Mouse (Mus musculus) frontal cortex, adult 2 months (tissue): ENCODE results near the gene Bcas3. TPM values are rescaled to one million over a fixed set of nuclear protein-coding genes. Genes with fewer than 3 reads are reported as not detected.

Experiments
- DNase-seq, 2 experiments: peaks; one replicate each; pipeline ENCODE4 v3.0.0; 2022; ENCODE audit warnings: low spot score in 1 of 2; ENCODE audit errors: extremely low spot score in 1 of 2
- polyA plus RNA-seq: library from polyadenylated mRNA; depleted of rRNA; stranded (reverse); fragments of >200 nt; gene quantifications from 2 replicates; pipeline ENCODE4 v1.2.3, GENCODE M21; 2012

Gene Bcas3
- polyA plus RNA-seq, 1 experiment = 47.9 TPM

DNA sequence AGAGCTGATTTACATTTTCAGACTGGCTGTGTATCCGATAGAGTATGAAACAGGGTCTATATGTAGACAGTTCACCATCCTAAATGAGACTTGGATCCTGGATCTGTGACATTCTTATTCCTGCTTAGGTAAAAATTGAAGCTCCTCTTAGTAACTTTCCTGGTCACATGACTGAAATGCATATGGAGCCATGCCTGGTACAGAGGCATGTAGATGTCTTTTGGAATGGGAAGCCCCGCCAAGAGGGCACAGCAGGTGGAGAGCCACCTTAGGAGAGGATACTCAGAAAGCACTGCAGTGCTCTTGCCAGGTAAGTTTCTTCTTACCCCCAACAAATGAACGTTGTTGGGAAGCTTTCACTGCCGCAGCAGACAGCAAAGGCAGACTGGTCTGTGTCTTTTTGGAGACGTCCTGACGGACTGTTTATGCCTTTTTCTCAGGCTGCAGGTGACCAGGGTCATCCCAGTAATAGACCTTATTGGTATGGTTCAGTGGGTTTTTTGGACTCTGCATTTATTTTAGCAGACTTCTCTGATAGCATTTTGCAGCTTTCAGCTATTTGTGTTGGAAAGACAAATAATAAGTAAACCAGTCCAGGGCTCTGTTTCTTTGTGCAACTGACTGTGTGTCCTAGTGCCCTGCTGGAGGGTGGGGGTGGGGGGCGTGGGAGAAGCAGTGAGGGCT lies 292.3 kb downstream of the Bcas3 start:
- DNase-seq = no peak

DNA sequence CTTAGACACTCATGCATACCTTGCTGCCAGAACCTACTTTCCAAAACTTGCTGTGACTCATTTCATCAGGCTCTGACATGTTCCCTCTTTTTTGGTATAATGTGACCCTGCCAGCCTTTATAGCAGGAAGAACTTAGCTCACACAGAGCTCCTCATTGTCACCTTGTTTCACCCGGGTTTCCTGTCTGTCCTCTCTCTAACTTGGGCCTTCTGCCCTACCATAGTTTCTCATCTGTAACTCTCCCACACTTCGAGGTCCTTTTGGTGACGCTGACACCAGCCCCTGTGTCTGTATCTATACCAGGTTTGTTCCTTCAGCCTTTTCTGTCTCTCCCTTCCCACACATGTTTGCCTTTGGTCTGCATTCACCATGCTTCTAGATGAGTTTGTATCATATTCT lies 295.9 kb downstream of the Bcas3 start:
- no peak for DNase-seq

DNA sequence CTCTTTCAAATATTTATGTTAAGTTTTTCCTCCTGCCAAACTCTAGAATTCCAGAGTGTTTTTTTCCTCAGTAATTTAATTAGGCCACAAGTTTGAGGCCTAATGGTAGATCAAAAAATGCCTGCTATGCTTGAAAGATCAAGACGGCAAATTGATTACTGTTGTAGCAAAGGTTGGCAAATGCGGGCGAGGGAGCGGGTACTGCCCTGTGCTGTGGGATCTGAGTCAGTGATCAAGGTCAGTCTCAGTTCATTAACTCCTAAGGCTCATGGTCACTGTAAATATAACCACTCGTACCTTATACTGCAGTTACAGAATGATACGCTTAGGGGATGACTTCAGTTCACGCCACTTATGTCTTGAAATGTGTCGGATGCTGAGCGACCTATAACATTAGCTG lies 296.4 kb downstream of the Bcas3 start:
- DNase-seq = no peak

DNA sequence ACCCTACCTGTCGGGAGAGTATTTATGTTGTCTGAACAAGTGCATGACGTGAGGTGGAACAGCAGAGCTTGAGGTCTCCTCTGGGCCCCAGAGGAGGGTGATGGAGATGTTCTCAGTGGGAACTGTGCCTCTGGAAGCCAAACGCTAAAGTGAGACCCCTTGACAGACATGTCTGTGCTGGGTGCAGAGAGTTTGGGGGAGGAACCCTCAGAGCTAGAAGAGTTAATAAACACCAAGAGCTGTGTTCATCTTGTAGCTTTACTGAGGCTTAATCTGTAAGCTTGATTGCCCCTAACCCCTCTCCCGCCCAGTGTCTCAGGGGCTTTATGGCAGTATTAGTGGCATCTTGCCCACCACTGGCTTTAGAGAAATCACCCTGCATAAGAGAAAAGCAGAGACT lies 304.5 kb downstream of the Bcas3 start:
- no peak for DNase-seq

DNA sequence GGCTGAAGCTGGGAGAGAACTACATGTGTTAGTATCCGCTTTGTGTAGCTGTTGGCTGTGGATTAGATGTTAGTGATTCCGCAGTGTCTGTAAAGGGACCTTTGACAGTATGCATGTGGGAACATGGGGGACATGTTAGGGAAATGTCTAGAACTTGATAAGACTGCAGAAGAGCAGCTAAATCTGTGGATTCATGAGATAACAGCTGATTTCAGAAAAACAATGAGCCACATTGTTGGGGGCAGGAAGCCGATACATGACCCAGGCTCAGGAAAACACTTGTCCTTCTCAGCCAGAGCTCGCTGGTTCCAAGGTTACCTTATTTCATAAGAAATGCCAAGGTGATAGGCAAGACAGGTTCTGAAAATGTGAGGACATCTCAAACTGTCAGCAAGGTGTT lies 307.3 kb downstream of the Bcas3 start:
- no peak for DNase-seq

DNA sequence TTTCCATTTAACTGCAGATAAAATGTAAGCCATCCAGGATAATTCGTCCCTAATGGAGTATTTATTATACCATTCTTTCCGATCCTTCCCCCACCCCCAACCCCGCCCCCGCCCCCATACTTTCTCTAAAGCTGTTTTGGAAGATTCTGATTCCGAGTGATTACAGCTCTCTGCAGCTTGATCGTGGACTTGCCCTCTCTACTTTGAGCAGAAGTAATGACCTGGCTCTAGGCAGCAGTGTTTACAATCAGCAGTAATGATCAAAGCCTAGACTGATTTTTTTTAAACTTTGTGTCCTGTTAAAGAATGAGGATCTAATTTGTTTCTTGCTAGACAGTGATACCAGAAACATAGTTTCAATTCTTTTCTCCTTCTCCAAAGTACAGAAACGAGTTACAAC lies 314.2 kb downstream of the Bcas3 start:
- DNase-seq = no peak

DNA sequence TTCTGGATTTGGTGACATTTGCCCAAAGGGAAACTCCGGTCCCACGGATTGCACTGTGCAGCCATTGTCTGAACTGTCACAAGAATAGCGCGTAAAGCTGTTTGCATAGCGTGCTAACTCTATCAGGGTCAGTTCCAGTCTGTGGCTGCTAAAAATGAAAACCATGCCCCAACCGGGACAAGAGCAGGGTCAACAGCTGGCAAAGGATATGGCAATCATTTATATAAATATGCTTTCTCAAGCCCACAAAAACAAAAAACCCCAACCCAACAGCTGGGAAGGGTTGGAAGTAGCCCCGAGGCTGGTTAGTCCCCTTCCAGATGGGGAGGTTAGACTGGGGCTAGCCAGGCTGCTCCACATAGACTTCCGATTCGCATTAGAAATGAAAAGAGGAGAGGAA lies 314.8 kb downstream of the Bcas3 start:
- DNase-seq = no peak

DNA sequence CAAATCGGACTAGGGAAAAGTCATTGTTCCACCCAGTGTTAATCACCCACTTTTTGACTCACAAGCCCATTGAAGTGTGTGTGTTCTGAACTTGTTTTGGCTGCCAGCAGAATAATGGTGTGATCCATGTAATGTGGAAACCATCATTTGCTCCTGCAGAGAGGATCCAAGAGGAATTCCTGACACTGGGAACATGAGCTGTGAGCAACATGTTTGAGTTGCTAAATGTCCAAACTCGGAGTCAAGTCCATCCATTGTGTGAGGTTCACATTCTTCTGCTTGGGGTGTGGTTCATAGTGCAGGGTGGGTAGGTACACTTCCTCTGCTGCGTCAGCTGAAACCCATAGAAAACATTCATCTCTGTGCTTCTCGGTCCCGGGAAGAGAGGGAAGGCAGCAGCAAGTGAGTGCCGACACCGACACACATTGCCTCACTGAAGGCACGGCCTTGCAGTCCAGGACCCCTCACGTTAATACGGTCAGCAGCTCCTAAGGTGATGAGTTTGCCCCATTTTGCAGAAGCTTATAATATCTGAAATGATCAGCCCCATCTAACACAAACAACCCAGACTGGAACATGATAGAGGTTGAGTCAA lies 320.0 kb downstream of the Bcas3 start:
- DNase-seq = no peak

DNA sequence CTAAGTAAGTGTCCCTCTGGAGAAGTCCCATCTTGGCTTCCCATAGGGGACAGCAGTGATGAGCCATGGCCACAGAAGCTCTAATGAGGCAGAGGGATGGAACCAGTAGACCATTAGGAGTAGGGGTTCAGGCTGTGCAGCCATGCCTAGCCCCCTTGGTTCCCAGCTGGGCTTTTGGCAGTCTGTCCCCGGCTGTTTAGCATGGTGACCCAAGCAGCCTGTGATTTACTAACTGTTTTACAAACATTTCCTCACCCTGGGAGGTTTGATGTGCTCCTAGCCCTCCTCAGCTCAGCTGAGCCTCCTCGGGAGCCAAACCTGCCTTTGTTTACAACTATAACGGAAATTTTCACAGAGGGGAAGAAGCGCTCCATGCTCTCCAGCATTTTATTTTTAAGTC lies 322.3 kb downstream of the Bcas3 start:
- no peak for DNase-seq

DNA sequence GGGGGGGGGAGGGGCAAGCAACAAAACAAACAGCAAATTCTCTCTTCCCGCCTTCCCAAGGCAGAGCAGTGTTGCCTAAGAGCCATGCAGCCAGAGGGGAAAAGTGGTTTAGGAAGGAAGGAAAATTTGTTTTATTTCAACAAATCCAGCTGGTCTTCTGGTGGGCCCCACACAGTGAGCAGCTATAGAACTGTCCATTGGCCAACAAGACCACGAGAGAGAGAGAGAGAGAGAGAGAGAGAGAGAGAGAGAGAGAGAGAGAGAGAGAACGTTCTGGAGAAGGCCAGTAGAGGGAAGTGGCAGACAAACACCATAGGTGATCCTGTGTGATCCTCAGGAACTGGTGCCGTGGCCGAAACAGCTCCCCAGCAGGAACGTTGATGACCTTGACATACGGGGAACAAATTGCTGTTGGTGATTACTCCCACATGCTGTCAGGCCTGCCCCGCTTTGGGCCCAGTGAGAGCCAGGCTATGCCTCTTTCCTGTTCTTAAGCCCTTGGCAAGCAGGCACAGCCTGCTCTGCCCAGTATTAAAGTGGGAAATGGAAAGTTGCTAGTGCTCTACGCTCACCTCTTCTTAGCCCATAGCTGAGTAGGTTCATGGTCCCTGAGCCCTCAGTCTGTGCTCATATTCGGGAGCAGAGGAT lies 323.5 kb downstream of the Bcas3 start:
- DNase-seq = no peak

DNA sequence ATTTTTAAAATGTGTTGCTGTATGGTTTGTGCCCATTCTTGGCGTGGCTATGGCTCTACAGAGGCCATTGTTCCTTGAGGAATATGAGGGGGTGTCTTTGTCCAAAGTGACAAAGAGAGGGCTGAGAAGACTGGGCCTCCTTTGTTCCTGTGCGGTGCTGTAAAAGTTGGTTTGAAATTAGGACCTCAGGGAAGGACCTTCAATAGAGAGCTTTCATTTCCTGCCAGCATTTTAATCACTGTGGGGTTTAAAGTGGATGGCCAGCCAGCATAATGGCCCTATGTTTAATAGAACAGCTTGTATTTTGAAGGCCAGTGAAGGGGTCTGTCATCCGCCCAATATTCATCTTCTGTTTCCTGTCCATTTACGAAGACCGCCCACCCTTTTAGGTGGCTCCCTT lies 325.7 kb downstream of the Bcas3 start:
- DNase-seq = peak; percentile 6 to 23

DNA sequence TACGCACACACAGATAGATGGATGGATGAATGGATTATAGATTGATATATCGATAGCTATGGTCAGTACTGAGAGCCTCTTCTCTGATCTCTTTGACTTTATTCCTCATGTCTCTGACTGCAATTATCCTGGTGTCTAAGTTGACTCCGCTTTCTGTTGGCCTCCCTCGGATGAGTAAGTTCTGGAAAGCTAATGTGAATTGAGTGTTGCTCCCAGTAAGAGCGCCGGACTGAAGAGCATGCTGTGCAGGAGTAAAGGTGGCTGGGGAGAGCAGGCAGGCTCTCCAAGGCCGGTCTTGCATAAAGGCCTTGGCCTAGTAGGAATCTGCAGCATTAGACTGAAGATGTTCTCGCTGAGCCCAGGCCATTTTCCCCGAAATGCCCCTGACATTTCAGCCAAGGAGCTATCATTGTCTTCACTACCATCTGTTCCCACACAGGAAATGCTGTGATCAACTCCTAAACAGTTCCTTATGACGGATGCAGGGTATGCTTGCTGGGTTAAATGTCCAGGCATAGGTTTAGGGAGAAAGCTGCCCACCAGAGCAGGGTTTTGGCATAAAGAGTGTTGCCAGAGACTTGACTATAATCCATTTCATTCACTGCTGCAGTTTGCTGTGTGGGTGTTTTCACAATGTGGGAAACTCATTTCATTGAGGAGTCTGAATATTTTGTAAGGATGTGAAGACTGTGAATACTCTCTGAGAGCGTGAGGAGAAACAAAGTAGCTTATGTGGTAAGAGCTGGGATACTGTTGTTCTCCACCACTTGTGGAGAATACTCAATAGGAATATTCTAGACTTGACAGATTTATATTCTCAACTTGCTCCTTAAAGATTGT lies 328.8 kb downstream of the Bcas3 start:
- peak in 1 of 2 experiments; percentile 41 for DNase-seq

DNA sequence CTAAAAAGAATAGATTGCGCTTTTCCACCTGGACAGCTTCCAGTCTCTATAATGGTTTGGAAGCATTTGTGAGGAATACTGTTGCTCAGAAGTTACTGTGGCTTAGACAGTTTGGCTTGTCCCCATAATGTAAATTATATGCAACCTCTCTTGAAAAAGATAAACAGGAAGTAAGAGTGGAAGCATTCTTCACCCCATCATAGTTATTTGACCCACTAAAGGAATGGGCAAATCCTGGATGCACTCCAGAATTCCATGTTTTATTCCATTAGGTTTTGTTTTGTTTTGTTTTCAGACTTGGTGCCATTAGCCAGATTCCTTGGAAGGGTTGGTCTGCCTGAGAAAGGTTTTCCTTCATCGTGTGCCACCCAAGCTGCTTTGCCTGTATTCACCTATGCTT lies 332.0 kb downstream of the Bcas3 start:
- DNase-seq = no peak

DNA sequence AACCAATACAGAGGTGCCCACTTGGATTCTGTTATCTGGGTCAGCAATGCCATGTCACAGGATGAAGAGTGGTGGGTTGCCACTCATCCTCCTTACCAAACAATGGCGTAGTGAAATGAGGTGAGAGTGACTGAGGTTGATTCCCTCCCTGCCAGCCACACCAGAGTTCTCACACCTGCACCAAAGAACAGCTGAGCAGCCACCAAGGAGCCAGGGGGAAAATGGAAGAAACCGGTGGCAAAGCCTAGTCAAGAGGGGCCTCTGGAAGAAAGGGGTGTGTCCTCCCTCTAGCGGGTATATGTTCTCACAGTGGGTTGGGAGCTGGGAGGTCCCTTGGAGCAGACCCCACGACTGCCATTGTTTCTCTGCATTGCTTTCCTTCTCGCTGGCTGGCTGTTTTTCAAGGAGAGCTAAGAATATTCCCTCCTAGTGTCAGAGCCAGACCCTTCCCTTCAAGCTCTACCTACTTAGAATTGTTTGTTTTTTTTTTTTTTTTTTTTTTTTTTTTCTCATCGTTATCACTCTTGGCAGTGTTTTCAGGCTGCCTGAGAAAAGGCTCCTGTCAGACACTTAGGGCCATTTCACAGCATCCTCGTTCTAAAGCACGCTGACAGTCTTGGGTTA lies 335.0 kb downstream of the Bcas3 start:
- no peak for DNase-seq

DNA sequence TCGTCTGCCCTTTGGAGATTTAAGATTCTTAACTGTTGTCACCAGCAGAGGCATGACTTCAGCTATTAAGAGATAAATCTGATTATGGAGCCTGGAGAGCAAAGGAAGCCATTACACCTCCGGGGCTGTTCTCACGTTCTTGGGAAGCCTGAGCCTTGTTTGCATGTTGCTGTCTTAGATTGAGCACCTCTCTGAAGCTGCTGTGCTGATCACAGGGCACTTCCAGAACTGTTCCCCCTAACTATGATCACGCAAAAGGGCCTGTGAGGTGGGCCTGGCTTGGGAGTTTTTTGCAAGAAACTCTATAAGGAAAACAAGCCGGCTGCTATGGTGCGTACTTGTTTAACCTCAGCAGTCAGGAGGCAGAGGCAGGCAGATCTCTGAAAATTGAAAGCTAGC lies 335.5 kb downstream of the Bcas3 start:
- DNase-seq = no peak

DNA sequence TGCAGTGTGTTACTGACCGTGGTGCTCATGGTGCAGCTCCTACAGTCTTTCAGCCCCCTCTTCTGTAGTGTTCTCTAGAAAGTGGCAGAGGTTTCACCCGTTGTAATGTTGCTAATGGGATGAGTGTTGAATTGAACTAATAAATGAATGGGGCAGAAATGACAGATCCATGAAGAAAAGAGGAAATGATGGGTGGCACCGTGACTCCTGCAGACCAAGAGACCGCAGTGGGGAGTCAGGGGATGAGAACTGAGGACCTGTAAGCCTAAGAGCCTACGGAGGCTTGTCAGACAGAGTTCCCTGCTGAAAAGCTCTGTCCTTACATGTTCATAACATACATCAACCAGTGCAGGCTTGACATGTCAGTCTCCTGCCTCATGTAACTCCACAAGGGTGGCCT lies 336.3 kb downstream of the Bcas3 start:
- DNase-seq = no peak

DNA sequence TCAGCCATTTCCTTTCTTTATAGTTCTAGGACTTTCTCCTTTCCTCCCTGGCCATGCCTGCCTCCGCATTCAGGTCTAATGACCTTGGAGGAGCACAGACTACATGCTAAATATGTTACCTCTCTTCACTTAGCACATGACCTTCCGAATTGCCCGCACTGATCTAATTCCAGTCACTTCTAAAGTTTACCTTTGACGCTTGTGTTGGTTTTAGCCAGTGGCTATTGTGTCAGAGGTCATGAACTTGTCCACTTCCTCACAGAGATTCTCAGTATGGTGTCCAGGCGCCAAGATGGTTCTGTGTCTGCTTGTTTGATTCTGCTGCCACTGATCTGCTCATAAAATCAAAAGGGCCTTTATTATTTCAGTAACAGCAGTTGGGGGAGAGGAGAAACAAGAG lies 338.3 kb downstream of the Bcas3 start:
- DNase-seq = no peak

DNA sequence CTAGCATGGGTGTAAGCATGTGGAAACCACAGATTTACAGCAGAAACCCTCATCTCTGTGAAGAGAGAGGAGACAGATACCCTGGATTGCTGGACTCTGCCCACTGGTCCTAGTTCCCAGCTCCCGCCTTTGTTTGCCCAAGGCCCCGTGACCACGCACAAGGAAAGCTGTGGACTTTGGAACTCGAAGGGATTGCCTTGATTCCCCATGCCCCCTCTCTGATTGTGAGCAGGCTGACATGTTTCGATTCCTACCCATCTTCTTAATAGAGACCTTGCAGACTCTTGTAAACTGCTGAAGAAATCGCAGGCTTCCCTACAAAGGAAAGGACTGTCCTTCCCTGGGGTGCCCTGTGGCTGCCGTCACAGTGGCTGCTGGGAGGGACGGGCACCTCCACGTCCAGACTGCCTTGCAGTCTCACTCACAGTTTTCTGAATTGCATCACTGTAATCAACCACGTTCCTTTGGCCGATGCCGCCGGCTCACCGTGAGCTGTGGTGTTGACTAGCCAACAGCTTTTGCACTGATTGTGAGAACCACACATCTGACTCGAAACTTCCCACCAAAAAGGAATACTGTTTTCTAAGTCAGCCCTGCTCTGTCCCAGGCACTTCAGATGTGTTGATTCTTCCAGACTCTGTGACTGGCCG lies 342.8 kb downstream of the Bcas3 start:
- DNase-seq = no peak

DNA sequence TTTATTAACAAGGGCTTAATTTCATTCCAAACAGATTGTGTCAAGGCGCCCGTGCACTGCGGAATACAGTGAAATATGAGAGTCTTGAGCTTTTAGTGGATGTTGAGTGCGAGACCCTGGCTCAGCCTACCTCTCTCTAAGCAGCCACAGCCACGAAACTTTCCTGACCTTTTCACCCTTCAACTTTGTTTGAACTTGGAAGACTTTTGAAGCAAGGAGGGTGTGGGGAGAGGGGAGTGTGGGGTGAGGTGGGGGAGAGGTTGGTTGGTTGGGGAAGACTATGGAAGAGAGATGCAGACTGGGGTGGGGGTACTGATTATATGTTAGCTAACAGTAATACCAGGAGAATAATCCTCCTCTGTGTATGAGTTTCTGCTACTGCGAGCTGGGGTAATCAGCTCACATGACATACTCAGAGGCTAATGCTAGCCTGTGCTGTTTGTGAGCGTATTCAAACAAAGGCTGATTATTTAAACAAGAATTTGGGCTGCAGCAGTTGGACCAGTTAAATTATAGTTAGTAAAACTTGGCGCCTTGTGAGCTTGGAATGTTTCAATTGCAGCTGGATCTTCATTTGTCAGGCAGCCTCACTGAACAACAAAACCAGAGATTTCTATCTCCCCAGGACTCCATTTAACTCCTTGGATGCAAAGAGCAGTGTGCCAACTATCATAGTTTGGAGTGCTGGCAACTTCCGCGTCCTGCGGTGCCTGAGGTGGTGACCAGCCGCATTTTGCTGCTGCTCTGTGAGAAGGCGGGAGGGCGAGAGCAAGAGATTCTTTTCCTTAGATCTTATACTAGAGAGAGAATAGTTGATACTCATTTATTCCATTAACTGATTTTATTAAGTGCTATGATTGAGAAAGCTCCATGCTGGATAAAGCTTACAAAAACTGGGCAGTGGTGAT lies 343.8 kb downstream of the Bcas3 start:
- DNase-seq = no peak
